Mouse (Mus musculus) lung, embryonic 16.5 days (tissue): ENCODE measurements around the gene Ripply2. TPM values are rescaled to one million over a fixed set of nuclear protein-coding genes. Genes with fewer than 3 reads are reported as not detected.
A peak's percentile ranks its signal among the peaks of the same experiment; 100 is the strongest.
"Not testable (repeated sequence)": the region's sequence is repeated elsewhere in the genome, so short reads cannot be mapped to it uniquely, and the experiment has no call there.

Source experiments
- ATAC-seq: fragments of 200-750 bp; cut with Nextera tagmentation; 2 replicates; pipeline ENCODE4 v1.8.0; 2017; ENCODE audit warnings: low read depth, mild to moderate bottlenecking, moderate library complexity
- H3K27ac ChIP-seq: fragments of 300-500 bp; sonication (generic); 2 replicates; pipeline ENCODE4 v1.5.1; 2014; ENCODE audit warnings: mild to moderate bottlenecking, control low read depth, low read length
- H3K27me3 ChIP-seq: fragments of 300-500 bp; sonication (generic); 2 replicates; pipeline ENCODE4 v1.6.1; 2014; ENCODE audit warnings: low read depth, low read length, mixed read lengths; ENCODE audit not compliant: control insufficient read depth, insufficient read depth
- H3K36me3 ChIP-seq: fragments of 300-500 bp; sonication (generic); 2 replicates; pipeline ENCODE4 v1.6.1; 2014; ENCODE audit warnings: low read length; ENCODE audit not compliant: control insufficient read depth, insufficient read depth
- H3K4me1 ChIP-seq: fragments of 300-500 bp; sonication (generic); replicated peaks from 2 replicates; pipeline ENCODE4 v1.6.1; 2014; ENCODE audit warnings: low read length, mixed read lengths; ENCODE audit not compliant: control insufficient read depth, insufficient read depth
- H3K4me2 ChIP-seq: fragments of 300-500 bp; sonication (generic); 2 replicates; pipeline ENCODE4 v1.6.1; 2014; ENCODE audit warnings: low read depth, low read length, control low read depth
- H3K4me3 ChIP-seq: fragments of 300-500 bp; sonication (generic); 2 replicates; pipeline ENCODE4 v1.5.1; 2014; ENCODE audit warnings: mild to moderate bottlenecking, low read length, control low read depth
- H3K9ac ChIP-seq: fragments of 300-500 bp; sonication (generic); 2 replicates; pipeline ENCODE4 v1.6.1; 2014; ENCODE audit warnings: low read length, control low read depth
- H3K9me3 ChIP-seq: fragments of 300-500 bp; sonication (generic); 2 replicates; pipeline ENCODE4 v1.6.1; 2016; ENCODE audit warnings: low read length; ENCODE audit not compliant: control insufficient read depth
- WGBS: fragments of 180-500 bp; shearing (Covaris S2); extraction: QIAGEN DNeasy Blood & Tissue Kit; methylation state at CpG from one replicate; pipeline ENCODE4 v1.1.7; 2014; 5-methylcytosine and 5-hydroxymethylcytosine counted together
- polyA plus RNA-seq: library from polyadenylated mRNA; unstranded; fragments of >200 nt; fragmentation: Nextera tagmentation; extraction: Ambion mirVana; gene quantifications from 2 replicates; pipeline ENCODE4 v1.2.1, GENCODE M21; 2015

The Ripply2 gene
- polyA plus RNA-seq: not detected in 2 replicates

DNA sequence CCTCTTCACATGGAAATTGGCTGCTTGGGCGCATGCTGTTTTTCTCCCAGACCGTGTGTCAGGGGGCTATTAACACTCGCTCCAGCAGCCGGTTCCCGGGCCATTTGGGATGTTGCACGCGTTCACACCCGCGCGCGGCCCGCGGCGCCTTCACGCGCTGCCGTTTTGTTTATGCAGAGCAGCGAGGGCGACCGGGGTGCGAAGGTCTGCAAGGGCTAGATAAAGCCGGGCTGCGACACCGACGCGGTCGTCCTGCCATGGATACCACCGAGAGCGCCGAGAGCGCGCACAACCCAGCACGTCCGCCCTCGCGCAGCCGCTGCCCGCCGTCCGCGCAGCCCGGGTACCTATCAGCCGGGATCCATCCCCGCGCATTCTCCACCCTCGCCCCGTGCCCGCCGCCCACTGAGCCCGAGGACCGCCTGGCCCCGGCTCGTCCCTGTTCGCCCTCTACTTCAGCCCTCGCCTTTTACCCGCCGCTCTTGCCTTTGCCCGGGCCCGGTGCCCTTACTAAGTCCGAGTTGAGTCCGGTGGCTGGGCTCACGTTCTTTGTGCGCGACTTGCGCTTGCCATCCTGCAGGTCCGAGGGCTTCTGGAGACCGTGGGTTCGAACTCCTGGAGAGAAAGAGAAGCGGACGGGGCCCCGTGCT is at the start of gene Ripply2:
Ripply2 (plus strand) TSS at position 250 of the 650 bp plus-strand sequence.
- ATAC-seq: no peak
- peak within 1 kb of the TSS; percentile 39; the same call in 1 of the 2 replicates for H3K9ac ChIP-seq

DNA sequence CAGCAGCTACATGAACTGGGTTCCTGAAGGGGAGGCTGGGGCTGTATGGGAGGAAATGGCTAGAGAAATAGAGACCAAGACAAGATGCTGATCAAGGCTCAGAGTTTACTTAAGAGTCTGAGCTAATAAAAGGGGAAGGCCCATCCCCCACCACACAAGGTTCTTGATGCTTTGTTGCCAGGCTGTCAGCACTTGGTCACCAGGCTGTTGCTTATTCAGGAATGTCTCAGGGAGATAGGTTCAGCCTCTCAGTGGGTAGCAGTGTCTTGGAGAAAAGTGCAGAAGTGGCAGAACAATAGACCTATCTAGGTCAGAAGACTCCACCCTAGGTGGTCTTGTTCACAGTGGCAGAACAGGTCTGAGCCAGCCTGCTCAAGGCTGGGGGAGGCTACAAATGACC is 42.9 kb upstream of the Ripply2 start:
- H3K27me3 ChIP-seq, H3K4me1 ChIP-seq, H3K4me2 ChIP-seq, H3K9ac ChIP-seq, H3K27ac ChIP-seq, H3K4me3 ChIP-seq, ATAC-seq, H3K9me3 ChIP-seq, H3K36me3 ChIP-seq: not testable (repeated sequence)

More for the DNA sequence above, at the start of gene Ripply2:
- Histone ChIP-seq H3K36me3 (no peaks in the 10 kb centered on the region), H3K9me3 (no peaks in the 10 kb centered on the region), H3K4me2 (peak within 1 kb of the TSS; percentile 77), H3K4me3 (peak within 1 kb of the TSS; percentile 50), H3K27me3 (peaks cover 30% of the 10 kb centered on the region), H3K27ac (no peak within 1 kb of the TSS), H3K4me1 (peaks cover 7% of the 10 kb centered on the region)
- under 1% methylated on average over 68 of the region's 71 CpGs for WGBS

DNA sequence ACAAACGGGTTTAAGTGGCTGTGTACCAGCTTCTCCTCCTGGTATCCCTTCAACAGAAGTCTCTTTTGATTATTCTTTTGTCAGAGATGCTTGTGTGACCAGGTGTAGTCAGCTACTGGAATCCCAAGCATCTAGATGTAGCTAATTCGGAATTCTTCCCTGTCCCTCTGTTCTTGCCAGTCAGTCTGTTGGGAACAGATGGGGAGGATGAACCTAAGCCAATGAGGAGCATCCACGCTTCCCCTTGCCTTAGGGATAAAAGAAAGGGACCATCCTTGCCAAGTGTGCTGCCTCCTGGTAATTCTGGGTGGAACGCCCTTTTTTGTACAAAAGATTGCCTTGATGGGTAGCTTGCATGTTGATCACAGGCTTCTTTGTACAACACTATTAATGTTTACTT is 41.8 kb upstream of the Ripply2 start:
- no peak overlapping the region for H3K4me3 ChIP-seq
- H3K9me3 ChIP-seq: no peaks in the 10 kb centered on the region
- WGBS: 67% methylated on average over 4 of the region's 4 CpGs
- no peak overlapping the region for H3K4me2 ChIP-seq
- no peak overlapping the region for H3K9ac ChIP-seq
- H3K36me3 ChIP-seq: no peaks in the 10 kb centered on the region
- no peak overlapping the region for H3K27ac ChIP-seq
- H3K4me1 ChIP-seq: no peaks in the 10 kb centered on the region
- no peaks in the 10 kb centered on the region for H3K27me3 ChIP-seq
- no peak for ATAC-seq

DNA sequence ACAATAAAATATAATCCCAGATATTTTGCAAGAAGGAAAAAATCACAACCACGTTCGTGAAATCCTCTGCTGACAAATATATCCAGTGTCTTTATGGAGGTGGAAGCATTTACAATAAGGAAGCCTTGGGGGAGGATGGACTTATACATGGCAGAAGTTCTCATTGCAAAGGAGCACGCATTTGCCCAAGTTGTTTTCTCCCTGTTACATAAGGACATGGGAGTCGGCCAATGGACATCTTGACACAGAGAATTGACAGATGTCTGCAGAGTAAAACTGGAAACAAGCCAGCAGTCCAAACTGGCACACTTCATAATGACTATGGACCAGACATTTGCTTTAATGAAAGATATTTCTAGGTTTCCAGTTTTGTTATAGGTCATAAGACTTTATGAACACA is 38.4 kb upstream of the Ripply2 start:
- H3K27ac ChIP-seq: no peak overlapping the region
- 66% methylated on average over 4 of the region's 4 CpGs for WGBS
- no peak overlapping the region for H3K9ac ChIP-seq
- H3K36me3 ChIP-seq: no peaks in the 10 kb centered on the region
- H3K9me3 ChIP-seq: no peaks in the 10 kb centered on the region
- H3K4me3 ChIP-seq: no peak overlapping the region
- no peaks in the 10 kb centered on the region for H3K27me3 ChIP-seq
- no peak overlapping the region for H3K4me2 ChIP-seq
- no peak for ATAC-seq
- H3K4me1 ChIP-seq: no peaks in the 10 kb centered on the region

DNA sequence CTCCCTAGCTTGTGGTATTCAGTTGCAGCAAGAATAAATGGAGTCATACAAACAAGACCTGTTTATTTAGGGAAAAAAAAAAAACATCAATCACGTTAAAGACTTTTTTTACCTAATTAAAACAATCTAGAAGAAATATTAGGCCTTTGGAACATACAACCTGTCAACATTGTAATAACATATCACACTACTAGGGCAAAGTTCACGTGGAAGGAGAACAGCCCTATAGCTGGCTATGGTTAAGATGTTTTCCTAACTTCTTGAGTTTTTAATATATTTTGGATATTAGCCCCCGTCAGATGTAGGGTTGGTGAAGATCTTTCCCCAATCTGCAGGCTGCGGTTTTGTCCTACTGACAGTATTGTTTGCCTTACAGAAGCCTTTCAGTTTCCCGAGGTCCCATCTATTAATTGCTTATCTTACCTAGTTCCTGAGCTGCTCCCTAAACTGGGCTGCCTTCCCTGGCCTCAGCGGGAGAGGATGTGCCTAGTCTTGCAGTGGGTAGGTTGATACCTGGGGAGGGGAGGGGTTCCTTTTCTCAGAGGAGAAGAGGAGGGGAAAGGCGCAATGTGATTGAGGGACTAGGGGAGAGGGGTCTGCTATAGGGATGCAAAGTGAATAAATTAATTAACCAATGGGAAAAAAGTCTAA is 37.0 kb upstream of the Ripply2 start:
- no peak overlapping the region for H3K9ac ChIP-seq
- no peaks in the 10 kb centered on the region for H3K27me3 ChIP-seq
- H3K9me3 ChIP-seq: no peaks in the 10 kb centered on the region
- no peak overlapping the region for H3K27ac ChIP-seq
- WGBS: 31% methylated on average over 7 of the region's 7 CpGs
- peak; percentile 45; the same call in 1 of the 2 replicates for ATAC-seq
- H3K4me1 ChIP-seq: no peaks in the 10 kb centered on the region
- no peak overlapping the region for H3K4me2 ChIP-seq
- no peaks in the 10 kb centered on the region for H3K36me3 ChIP-seq
- no peak overlapping the region for H3K4me3 ChIP-seq

- H3K4me2 ChIP-seq: no peak overlapping the region
- no peak for ATAC-seq
- no peak overlapping the region for H3K4me3 ChIP-seq
- no peaks in the 10 kb centered on the region for H3K36me3 ChIP-seq
- H3K9ac ChIP-seq: no peak overlapping the region
- no peaks in the 10 kb centered on the region for H3K27me3 ChIP-seq
- no peaks in the 10 kb centered on the region for H3K9me3 ChIP-seq
- H3K4me1 ChIP-seq: no peaks in the 10 kb centered on the region
- H3K27ac ChIP-seq: no peak overlapping the region
Measured at GRCm38 (mm10) chr9:86980048-86980447, 35.3 kb upstream of the Ripply2 start.

DNA sequence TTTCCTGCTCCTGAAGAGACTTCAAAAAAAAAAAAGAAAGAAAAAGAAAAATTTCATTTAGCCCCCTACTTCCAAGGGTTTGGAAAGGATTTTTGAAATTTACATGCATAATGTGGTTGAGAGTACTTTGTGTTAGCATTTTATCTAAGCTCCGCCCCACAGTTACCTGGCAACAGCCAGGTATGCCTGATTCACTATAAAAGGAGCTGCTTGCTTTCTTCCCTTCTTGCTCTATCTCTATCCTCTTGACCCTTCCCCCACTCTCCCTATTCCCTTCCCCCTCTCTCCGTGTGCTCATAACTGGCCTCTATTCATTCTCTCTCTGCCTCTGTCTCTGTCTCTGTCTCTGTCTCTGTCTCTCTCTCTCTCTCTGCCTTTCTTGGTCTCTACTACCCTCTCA is 34.4 kb upstream of the Ripply2 start:
- no peak overlapping the region for H3K4me3 ChIP-seq
- H3K9ac ChIP-seq: no peak overlapping the region
- no peak overlapping the region for H3K4me2 ChIP-seq
- ATAC-seq: no peak
- 55% methylated on average over 2 of the region's 2 CpGs for WGBS
- H3K9me3 ChIP-seq: no peaks in the 10 kb centered on the region
- H3K36me3 ChIP-seq: no peaks in the 10 kb centered on the region
- H3K4me1 ChIP-seq: no peaks in the 10 kb centered on the region
- no peaks in the 10 kb centered on the region for H3K27me3 ChIP-seq
- no peak overlapping the region for H3K27ac ChIP-seq

- WGBS: 18% methylated on average over 10 of the region's 10 CpGs
- peak; percentile 57; the same call in 1 of the 2 replicates for ATAC-seq
- Histone ChIP-seq H3K9me3 (no peaks in the 10 kb centered on the region), H3K4me1 (no peaks in the 10 kb centered on the region), H3K9ac (no peak overlapping the region), H3K27ac (no peak overlapping the region), H3K27me3 (no peaks in the 10 kb centered on the region), H3K4me2 (0 out of 2 replicates have a peak overlapping the region, but pooled peaks have one; percentile 25), H3K36me3 (no peaks in the 10 kb centered on the region), H3K4me3 (no peak overlapping the region)
Measured at GRCm38 (mm10) chr9:86981551-86981950, 33.8 kb upstream of the Ripply2 start.

DNA sequence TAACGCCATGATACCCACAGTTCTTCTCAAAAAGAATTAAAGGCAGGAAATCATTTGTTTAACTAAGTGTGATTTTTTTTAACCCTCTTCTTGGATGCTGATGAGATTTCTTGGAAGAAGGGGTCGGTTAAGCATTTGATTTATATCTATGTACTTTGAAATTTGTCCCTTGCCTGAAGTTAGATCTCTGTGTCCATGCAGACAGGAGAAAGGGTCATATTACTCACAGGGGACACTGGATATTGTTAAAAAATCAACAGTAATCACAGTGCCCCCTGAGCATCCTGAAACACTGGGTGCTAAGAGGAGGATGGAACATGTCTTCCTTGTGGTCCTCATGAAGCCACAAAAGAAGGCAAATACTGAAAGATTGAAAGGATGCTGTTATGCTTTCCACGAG is 30.8 kb upstream of the Ripply2 start:
- no peak for ATAC-seq
- H3K9me3 ChIP-seq: no peaks in the 10 kb centered on the region
- H3K4me2 ChIP-seq: no peak overlapping the region
- no peaks in the 10 kb centered on the region for H3K27me3 ChIP-seq
- no peaks in the 10 kb centered on the region for H3K36me3 ChIP-seq
- WGBS: 50% methylated on average over 3 of the region's 3 CpGs
- H3K9ac ChIP-seq: no peak overlapping the region
- H3K4me3 ChIP-seq: no peak overlapping the region
- H3K27ac ChIP-seq: no peak overlapping the region
- H3K4me1 ChIP-seq: no peaks in the 10 kb centered on the region
